Mouse (Mus musculus) erythroid progenitor cell, adult 5-6 weeks (primary cell): ENCODE results near the gene Rpl7a. TPM values are rescaled to one million over a fixed set of nuclear protein-coding genes. Genes with fewer than 3 reads are reported as not detected.

ENCODE experiments used
- ATAC-seq: replicated peaks from 2 replicates; pipeline ENCODE4 v1.8.0; 2016; ENCODE audit warnings: moderate number of reproducible peaks, mild to moderate bottlenecking, moderate TSS enrichment, inconsistent platforms; ENCODE audit not compliant: poor library complexity, low FRiP score, severe bottlenecking
- total RNA-seq, 2 experiments: library from RNA; stranded (forward) in 1 of 2; stranded (reverse) in 1 of 2; fragments of 150-400 nt in 1 of 2; fragments of 186-747, 209-891 nt in 1 of 2; gene quantifications; 2 replicates each; pipeline versions ENCODE4 v1.2.3 to v1.2.4; 2015 to 2017; ENCODE audit warnings: low replicate concordance in 2 of 2

The Rpl7a gene
- total RNA-seq, 2 experiments from 2014 or later: 417 to 717 TPM

DNA sequence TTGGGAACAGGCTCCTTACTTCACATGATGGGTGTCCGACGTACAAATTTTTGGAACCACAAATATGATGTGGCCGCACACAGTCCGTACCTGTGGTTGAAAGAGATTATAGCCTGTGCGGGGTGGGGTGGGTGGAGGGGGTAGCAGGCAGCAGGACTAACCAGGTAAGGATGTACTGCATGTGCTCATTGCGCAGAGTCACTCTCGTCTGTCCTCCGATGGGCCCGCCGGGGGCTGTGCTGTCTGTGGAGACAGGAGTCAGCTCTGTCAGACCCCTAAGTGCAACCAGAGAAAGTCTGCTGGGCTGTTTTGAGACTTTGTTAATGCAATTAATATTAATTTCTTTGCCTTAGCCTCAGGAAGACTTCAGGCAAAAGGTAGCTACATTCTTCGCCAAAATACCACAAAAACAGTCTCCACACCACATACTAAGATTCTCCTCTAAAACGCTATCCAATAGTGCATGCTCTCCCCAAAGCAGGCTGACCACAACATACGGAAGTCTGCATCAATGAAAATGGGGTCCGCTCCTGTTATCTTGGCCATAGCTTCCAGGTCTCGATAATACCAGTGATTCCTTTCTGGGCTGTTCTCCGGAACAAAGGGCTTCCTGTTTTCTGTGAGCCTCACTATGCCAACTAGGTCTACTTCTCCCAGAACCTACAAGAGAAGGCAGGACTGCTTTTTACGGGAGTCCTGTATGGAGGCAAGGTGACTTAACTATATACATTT is 3.0 kb downstream of the Rpl7a start:
- ATAC-seq: no peak

DNA sequence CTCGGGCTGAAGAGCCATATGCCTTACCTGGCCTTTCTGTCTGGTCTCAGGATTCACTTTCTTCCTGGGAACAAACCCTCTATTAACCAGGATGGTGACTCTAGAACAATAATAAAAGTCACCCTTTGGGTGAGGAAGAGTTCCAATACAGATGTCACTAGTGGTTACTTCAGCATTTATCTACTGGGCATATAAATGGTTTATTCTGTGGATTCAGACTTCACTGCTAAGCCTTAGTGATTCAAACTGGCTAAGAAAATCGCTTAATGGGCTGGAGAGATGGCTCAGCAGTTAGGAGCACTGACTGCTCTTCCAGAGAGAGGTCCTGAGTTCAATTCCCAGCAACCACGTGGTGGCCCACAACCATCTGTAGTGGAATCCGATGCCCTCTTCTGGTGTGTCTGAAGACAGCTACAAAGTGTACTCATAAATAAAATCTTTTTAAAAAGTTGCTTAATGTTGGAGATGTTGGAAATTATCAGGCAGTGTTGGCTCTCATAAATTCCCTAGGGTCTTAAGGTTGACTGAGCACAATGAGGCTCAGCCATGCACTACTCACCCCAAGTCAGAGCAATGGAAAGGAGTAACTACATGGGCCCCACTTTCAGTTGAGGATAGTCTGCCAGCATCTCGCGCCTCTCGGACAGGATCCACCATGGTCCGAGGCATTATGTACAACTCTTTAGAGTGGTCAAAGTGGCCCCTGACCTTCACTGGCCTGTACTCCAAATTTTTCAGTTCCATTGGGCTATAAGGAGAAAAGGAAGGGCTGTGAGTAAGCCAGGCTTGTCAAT is 3.8 kb downstream of the Rpl7a start:
- no peak for ATAC-seq

DNA sequence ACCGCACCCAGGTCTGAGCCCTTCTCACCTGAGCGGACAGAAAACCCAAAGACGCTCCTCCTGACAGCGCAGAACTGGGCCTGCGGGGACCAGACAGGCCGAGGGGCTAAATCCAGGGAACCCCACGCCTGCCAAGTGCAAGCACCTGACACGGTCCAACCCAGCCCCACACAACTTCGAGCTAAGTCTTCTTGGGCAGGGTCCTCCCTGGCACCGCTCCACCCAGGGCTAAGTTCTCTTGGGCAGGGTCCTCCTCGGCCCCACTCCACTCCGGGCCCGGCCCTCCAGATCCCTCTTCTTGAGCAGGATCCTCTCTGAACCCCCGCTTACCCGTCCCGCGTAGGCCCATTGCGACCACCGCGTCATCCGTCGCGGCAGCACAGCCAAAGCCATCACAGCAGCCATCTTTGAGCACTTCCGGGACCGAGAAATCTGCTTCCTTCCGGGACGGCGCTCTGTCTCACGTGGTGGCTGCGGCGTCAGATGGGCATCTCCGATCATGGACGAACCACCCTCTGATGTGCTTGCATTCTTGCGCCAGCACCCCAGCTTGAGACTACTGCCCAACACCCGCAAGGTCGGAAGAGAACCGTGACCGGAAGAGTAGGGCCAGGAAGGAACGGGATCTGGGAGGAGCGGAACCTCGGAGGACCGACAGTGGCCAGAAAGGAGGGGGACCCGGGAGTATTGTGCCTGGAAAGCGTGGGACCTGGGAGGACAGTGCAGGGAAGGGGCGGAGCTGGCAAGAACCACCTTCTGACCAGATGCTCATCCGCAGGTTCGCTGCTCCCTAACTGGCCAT is 5.6 kb downstream of the Rpl7a start, which contains the start of the genes Surf2 and Surf1:
Gene Surf2, plus strand, starts transcription at position 441 of the 802 bp plus-strand sequence.
Gene Surf1, minus strand, starts transcription at position 604 of the 802 bp plus-strand sequence.
- ATAC-seq: peak; percentile 80

DNA sequence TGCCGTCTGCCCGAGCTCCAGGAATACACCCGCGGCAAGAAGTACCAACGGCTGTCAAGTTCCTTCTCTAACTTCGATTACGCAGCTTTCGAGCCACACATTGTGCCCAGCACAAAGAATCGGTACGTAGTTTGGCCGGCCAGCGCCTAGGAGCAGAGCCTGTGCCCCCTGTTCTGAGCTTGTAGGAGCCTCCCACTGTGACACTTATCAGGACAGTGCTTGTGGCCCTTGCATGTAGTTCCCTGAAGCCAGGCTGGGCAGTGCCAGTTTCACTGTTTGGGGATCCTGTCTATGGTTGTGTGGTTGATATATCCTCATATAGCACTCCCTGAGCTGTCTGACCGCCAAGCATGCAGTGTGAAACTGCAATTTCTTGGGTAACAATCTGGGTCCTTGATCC is 6.2 kb downstream of the Rpl7a start:
- ATAC-seq: peak; percentile 43

DNA sequence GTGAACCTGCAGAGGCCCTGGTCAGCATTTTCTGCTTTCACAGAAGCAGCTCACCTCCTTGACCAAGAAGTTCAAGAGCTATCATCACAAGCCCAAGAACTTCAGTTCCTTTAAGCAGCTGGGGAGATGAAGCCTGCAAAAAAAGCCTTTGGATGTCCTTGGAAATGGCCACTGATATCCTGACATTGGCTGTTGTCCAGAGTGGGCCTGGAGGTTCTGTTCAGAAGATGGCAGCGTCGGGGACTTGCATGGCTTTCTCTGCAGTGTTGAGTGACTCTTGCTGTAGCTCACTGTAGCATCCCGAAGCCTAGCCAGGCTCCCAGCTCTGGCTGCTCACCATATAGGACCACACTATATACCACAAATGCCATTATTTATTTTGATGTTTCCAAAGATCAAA is 9.1 kb downstream of the Rpl7a start:
- ATAC-seq: no peak

GRCm38 (mm10) chr2:26920190-26920855 is 9.8 kb downstream of the Rpl7a start:
- ATAC-seq: no peak

DNA sequence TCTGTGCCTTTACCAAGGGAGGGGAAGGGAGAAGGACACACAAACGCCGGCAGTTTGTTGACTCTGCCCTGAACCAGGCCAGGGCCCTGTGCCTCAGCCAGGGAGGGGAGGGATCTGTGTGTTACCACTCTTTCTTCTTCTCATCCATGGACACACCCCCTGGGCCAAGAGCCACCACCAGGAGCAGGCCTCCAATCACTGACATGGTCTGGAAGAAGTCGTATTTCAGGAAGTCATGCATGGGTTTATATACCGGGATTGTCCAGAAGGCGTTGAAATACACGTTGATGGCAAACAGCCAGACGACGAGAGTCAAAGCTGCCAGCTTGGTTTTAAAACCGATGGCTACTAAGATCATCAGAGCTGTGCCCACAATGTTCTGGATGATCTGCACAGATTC is 11.2 kb downstream of the Rpl7a start:
- ATAC-seq: no peak

DNA sequence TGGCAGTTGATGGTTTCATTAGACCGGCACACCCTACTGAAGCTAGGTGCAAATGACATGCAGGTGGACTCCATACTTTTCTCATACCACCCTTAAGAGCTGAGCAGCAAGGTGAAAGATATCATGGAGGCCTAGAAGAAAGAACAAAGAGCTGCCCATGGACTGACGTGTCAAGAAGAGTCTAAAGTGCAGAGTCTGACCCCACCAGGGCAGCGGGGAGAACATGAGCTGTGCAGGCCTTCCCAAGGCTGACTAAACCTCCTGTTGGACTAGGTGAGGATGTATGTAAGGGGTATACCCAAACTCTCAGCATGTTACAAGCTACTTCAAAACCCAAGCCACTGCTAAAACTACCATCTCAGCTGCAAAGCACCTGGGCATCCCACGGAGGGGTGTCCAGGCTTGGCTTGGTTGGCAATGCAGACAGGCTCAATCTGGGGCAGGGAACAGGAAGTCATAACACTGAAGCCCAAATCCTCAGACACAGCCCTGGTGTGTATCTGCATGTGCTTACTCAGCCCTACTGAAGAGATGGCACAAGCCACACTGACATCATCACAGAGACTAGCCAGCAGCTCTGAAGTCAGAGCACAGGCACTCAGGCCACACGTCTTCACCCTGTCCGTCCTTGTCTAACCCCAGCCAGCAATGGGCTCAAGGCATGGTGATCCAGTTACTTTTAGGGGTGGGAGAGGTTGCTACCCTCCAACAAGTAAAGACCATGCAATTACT is 17.3 kb downstream of the Rpl7a start:
- no peak for ATAC-seq

DNA sequence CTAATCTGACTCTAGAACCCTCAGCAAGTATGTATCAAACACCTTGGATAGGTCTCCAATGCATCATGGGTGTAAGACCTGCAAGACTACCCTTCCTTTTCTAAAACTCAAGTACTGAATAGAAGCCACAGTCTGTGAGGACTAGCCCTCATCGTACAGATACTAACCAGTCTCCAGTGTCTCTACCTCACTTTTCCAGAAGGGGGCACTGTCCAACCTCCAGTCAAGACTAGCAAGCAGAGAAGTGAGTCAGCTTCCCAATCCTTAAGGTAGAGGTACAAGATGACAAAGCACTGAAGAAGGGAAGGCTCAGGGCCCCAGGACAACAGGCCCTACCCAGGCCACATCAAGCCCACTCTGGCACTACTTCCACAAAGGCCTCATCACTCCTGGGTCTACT is 19.8 kb downstream of the Rpl7a start:
- peak; percentile 41; the same call in 1 of the 2 replicates for ATAC-seq

DNA sequence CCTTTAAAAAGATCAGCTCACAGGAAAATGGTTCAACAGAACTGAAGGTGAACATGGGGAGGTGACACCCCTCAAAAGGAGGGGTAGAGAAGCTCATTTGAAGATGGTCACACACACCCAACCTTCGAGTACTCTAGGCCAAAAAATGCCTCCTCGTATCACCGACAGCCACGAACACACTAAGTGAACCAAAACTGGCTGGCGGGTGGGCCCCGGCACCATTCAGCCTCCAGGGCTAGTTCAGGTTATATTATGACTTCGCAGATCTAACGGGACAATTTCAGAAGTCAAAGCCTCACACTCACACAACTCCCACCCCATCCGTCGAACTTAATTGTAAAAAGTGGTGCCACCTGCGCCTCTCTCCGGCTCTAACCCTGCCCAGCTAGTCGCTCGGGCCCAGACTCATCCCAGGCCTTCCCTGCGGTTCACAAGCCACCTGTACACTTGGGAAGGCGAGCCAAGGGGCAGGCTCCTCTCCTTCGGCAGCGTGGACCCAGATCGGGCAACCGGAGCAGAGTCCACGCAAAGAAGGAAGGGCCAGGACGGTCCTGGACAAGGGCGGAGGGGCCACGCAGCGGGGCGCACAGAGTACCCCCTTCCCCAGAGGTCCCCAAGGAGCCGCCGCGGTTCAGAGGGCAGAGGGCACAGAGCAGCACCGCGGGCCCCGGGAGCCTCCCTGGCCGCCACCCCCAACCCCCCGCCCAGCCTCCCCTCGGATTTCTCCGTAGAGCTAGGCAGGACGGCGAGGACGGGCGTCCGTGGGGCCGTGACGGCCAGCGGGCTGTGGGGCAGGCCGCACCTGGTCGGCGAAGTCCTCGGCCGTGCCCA is 22.1 kb downstream of the Rpl7a start:
- 0 out of 2 replicates have a peak, but pooled peaks have one; percentile 14 for ATAC-seq

- ATAC-seq: peak; percentile 89
Observed at GRCm38 (mm10) chr2:26933304-26934055, 22.9 kb downstream of the Rpl7a start, which contains the start of the genes Surf4 and Stkld1. Surf4 (minus strand) TSS chr2:26933928. Stkld1 (plus strand) TSS chr2:26934047.

GRCm38 (mm10) chr2:26935286-26935685 is 24.7 kb downstream of the Rpl7a start:
- no peak for ATAC-seq

GRCm38 (mm10) chr2:26936425-26936824 is 25.9 kb downstream of the Rpl7a start:
- no peak for ATAC-seq

DNA sequence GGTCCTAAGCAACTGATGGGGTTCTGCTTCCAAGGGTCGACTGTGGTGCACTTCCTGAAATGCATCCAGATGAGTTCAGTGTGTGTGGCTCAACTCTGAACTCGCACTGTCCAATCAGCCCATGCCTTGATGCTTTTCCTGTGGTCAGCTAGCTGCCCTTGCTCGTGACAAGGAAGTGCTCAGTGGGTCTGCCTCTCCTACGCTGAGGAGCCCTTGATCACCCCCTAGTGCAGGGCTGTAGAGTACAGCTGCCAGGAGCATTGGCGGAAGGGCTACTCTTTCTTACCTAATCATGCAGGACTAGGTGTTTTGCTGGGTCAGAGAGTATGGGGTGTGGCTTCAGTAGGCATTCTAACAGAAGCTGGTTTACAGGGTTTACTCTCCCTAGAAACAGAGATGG is 31.0 kb downstream of the Rpl7a start:
- no peak for ATAC-seq

DNA sequence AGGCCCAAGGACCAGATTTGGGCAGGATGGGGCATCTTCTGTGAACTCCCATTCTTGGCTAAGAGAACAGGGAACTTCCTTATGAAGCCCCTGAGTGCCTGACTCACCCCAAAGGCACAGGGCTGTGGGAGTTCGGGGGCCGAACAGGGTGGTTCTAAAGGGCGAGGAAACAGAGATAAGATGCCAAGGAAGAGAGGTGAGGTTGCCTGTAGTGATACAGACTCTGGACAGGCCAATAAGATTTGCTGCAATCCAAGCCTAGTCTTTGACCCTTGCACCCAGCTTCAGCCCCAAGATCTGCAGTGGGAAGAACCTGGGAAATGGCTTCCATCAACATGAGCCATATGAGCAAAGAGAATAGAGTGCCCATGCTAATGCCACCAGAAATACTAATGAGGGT is 32.7 kb downstream of the Rpl7a start:
- no peak for ATAC-seq

DNA sequence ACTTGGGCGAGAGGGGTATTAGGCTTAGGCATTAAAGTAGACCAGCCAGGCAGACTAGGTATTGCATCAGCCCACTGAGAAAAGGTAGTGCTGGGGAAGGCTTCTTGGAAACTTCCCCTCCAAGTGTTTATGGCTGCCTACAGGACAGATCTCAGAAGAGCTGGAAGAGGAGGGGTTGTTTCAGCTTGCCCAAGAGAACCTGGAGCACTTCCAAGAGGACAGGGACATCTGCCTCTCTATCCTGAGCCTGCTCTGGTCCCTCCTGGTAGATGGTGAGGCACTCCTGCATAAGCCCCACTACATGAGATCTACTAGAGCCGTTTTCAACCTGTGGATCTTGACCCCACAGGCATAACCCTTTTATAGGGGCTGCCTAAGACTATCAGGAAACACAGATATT is 39.8 kb downstream of the Rpl7a start:
- no peak for ATAC-seq

DNA sequence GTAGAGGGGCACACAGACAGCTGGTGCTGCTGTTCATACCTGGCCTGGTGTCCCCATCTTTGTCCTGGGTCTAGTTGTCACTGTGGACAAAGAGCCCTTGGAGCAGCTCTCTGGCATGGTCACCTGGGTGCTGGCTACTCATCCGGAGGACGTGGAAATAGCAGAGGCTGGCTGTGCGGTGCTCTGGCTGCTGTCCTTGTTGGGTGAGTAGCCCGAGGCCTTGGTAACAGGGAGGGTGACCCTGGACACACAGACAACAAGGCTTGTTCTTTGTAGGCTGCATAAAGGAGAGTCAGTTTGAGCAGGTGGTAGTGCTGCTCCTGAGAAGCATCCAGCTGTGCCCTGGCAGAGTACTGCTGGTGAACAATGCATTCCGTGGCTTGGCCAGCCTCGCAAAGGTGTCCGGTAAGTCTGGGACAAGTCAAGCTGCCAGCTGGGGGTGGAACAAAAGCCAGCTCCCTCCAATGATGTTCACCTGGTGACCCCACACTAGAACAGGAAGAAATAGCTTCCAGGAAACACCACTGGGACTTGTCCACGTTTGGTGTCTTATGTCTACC is 40.9 kb downstream of the Rpl7a start:
- ATAC-seq: no peak
